Mouse (Mus musculus): ENCODE results near the gene Sncg. TPM values are rescaled to one million over a fixed set of nuclear protein-coding genes. Genes with fewer than 3 reads are reported as not detected.

Sncg gene
- polyA plus RNA-seq, 1 experiment from 2014 or later, result 796 TPM

- no peak for ATAC-seq (ENCODE audit: low read depth)
- H3K9ac ChIP-seq, result no peak overlapping the region
- H3K4me3 ChIP-seq, result no peak overlapping the region
- no peak overlapping the region for H3K27ac ChIP-seq (replicated peaks)
- WGBS, result 91% methylated on average over 3 of the region's 3 CpGs
- peaks cover 75% of the 10 kb centered on the region for H3K36me3 ChIP-seq
- H3K9me3 ChIP-seq, result no peaks in the 10 kb centered on the region
- no peaks in the 10 kb centered on the region for H3K4me1 ChIP-seq (replicated peaks)
- H3K4me2 ChIP-seq, result no peak overlapping the region
- no peaks in the 10 kb centered on the region for H3K27me3 ChIP-seq
Measured at GRCm38 (mm10) chr14:34326606-34327005, 48.0 kb downstream of the Sncg start.

DNA sequence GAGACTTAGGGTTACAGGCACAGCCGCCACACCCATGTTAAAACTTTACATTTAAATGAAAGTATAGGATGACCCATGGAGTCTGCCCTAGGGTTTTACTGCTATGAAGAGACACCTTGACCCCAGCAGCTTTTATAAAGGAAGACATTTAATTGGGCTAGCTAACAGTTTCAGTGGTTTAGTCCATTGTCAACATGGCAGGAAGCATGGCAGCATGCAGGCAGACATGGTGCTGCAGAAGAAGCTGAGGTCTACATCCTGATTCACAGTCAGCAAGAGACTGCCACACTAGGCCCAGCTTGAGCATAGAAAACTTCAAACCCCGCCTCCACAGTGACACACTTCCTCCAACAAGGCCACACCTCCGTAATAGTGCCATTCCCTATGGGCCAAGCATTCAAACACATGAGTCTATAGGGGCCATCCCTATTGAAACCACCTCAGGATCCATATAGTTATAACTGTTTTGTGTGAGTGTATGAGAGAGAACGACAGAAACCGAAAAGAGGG lies 51.0 kb downstream of the Sncg start:
- Histone ChIP-seq H3K4me3 (no peak overlapping the region), H3K4me2 (no peak overlapping the region), H3K36me3 (peaks cover 66% of the 10 kb centered on the region), H3K4me1 (replicated peaks) (no peaks in the 10 kb centered on the region), H3K27me3 (no peaks in the 10 kb centered on the region), H3K9ac (no peak overlapping the region), H3K27ac (replicated peaks) (no peak overlapping the region), H3K9me3 (no peaks in the 10 kb centered on the region)
- ATAC-seq (ENCODE audit: low read depth), result no peak
- 97% methylated on average over 5 of the region's 5 CpGs for WGBS

Other genes with a start within 250 kb of the Sncg start
- 0.11 TPM in 1 of 2 replicates, not detected in the other for gene Npy4r, start 222.3 kb downstream of the Sncg start, polyA plus RNA-seq (2015; fragmentation: Nextera tagmentation; extraction: Ambion mirVana)
- gene Gprin2, start 173.1 kb downstream of the Sncg start, polyA plus RNA-seq (2015; fragmentation: Nextera tagmentation; extraction: Ambion mirVana), result 3.1 and 3.5 TPM in 2 replicates
- 0.41 and 0.54 TPM in 2 replicates for gene Syt15, start 155.2 kb downstream of the Sncg start, polyA plus RNA-seq (2015; fragmentation: Nextera tagmentation; extraction: Ambion mirVana)
- 5.8 and 6.0 TPM in 2 replicates for gene Shld2, start 64.3 kb downstream of the Sncg start, polyA plus RNA-seq (2015; fragmentation: Nextera tagmentation; extraction: Ambion mirVana)
- gene Glud1, start 64.1 kb downstream of the Sncg start, polyA plus RNA-seq (2015; fragmentation: Nextera tagmentation; extraction: Ambion mirVana), result 109 and 111 TPM in 2 replicates
- not detected in 2 replicates for gene Fam25c, start 19.4 kb downstream of the Sncg start, polyA plus RNA-seq (2015; fragmentation: Nextera tagmentation; extraction: Ambion mirVana)
- 6.0 and 6.2 TPM in 2 replicates for gene Mmrn2, start 676 bp upstream of the Sncg start, polyA plus RNA-seq (2015; fragmentation: Nextera tagmentation; extraction: Ambion mirVana)
- 22.6 and 26.4 TPM in 2 replicates for gene Bmpr1a, start 128.6 kb upstream of the Sncg start, polyA plus RNA-seq (2015; fragmentation: Nextera tagmentation; extraction: Ambion mirVana)
- not detected in 2 replicates for gene 9230112D13Rik, start 148.0 kb upstream of the Sncg start, polyA plus RNA-seq (2015; fragmentation: Nextera tagmentation; extraction: Ambion mirVana)
- gene Ldb3, start 213.9 kb upstream of the Sncg start, polyA plus RNA-seq (2015; fragmentation: Nextera tagmentation; extraction: Ambion mirVana), result 0.87 and 1.3 TPM in 2 replicates
- not detected in 2 replicates for gene Opn4, start 225.4 kb upstream of the Sncg start, polyA plus RNA-seq (2015; fragmentation: Nextera tagmentation; extraction: Ambion mirVana)